Mouse (Mus musculus) liver, embryonic 15.5 days (tissue): ENCODE data around the gene Paqr3. TPM values are rescaled to one million over a fixed set of nuclear protein-coding genes. Genes with fewer than 3 reads are reported as not detected.

Experiments
- ATAC-seq: fragments of 200-750 bp; cut with Nextera tagmentation; 2 replicates; pipeline ENCODE4 v1.8.0; 2017; ENCODE audit warnings: moderate number of reproducible peaks, mild to moderate bottlenecking, moderate library complexity; ENCODE audit not compliant: insufficient read depth
- H3K27ac ChIP-seq: fragments of 300-500 bp; sonication (generic); replicated peaks from 2 replicates; pipeline ENCODE4 v1.5.1; 2015; ENCODE audit warnings: mild to moderate bottlenecking, inconsistent platforms
- H3K27me3 ChIP-seq: fragments of 300-500 bp; sonication (generic); 2 replicates; pipeline ENCODE4 v1.6.1; 2015; ENCODE audit warnings: mild to moderate bottlenecking, inconsistent platforms
- H3K36me3 ChIP-seq: fragments of 300-500 bp; sonication (generic); replicated peaks from 2 replicates; pipeline ENCODE4 v1.6.1; 2015; ENCODE audit warnings: moderate library complexity, mild to moderate bottlenecking, inconsistent platforms
- H3K4me1 ChIP-seq: fragments of 300-500 bp; sonication (generic); replicated peaks from 2 replicates; pipeline ENCODE4 v1.6.1; 2015; ENCODE audit warnings: inconsistent platforms
- H3K4me2 ChIP-seq: fragments of 300-500 bp; sonication (generic); 2 replicates; pipeline ENCODE4 v1.6.1; 2015; ENCODE audit warnings: moderate library complexity, mild to moderate bottlenecking, inconsistent platforms
- H3K4me3 ChIP-seq: fragments of 300-500 bp; sonication (generic); replicated peaks from 2 replicates; pipeline ENCODE4 v1.5.1; 2015; ENCODE audit warnings: mild to moderate bottlenecking, inconsistent platforms
- H3K9ac ChIP-seq: fragments of 300-500 bp; sonication (generic); 2 replicates; pipeline ENCODE4 v1.6.1; 2015; ENCODE audit warnings: moderate library complexity, mild to moderate bottlenecking, inconsistent platforms
- H3K9me3 ChIP-seq: fragments of 300-500 bp; sonication (generic); replicated peaks from 2 replicates; pipeline ENCODE4 v1.6.1; 2016; ENCODE audit warnings: inconsistent platforms
- WGBS: fragments of 180-500 bp; shearing (Covaris S2); methylation state at CpG from one replicate; pipeline ENCODE4 v1.1.7; 2015; ENCODE audit warnings: mixed read lengths; ENCODE audit not compliant: insufficient replicate concordance; 5-methylcytosine and 5-hydroxymethylcytosine counted together
- polyA plus RNA-seq: library from polyadenylated mRNA; unstranded; fragments of >200 nt; fragmentation: Nextera tagmentation; extraction: Ambion mirVana; gene quantifications from 2 replicates; pipeline ENCODE4 v1.2.1, GENCODE M21; 2015

Paqr3 gene
- polyA plus RNA-seq, 1 experiment from 2014 or later: 0.67 TPM

GRCm38 (mm10) chr5:97108333-97108732, 3.1 kb downstream of the Paqr3 start:
- H3K4me1 ChIP-seq: peaks cover 15% of the 10 kb centered on the region
- H3K36me3 ChIP-seq: no peaks in the 10 kb centered on the region
- H3K9me3 ChIP-seq: no peaks in the 10 kb centered on the region
- no peak for ATAC-seq
- WGBS: 70% methylated on average over 5 of the region's 5 CpGs
- H3K9ac ChIP-seq: no peak overlapping the region
- H3K4me2 ChIP-seq: no peak overlapping the region
- no peak overlapping the region for H3K4me3 ChIP-seq
- H3K27ac ChIP-seq: no peak overlapping the region
- peaks cover 20% of the 10 kb centered on the region for H3K27me3 ChIP-seq

DNA sequence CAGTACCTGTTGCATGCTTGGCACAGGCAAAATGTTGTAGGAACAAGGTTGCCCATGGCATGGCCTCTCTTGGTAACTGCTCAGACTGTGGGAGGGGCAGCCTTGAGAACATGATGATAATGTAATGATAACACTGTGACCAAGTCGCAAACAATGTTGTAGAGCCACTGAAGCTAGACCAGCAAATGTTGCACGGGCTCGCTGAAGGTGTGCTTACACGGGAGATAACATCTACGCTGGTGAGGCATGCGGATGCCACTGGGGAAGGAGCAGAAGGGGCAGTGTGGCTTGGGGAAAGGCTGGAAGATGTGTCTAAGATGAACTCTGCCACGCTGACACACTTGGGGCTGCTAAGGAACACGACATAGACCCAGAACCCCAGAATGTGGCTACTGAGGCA, 11.4 kb downstream of the Paqr3 start:
- no peak overlapping the region for H3K4me2 ChIP-seq
- no peaks in the 10 kb centered on the region for H3K36me3 ChIP-seq
- 78% methylated on average over 8 of the region's 8 CpGs for WGBS
- H3K4me1 ChIP-seq: no peaks in the 10 kb centered on the region
- H3K4me3 ChIP-seq: no peak overlapping the region
- no peaks in the 10 kb centered on the region for H3K27me3 ChIP-seq
- H3K27ac ChIP-seq: no peak overlapping the region
- no peaks in the 10 kb centered on the region for H3K9me3 ChIP-seq
- no peak overlapping the region for H3K9ac ChIP-seq
- no peak for ATAC-seq

DNA sequence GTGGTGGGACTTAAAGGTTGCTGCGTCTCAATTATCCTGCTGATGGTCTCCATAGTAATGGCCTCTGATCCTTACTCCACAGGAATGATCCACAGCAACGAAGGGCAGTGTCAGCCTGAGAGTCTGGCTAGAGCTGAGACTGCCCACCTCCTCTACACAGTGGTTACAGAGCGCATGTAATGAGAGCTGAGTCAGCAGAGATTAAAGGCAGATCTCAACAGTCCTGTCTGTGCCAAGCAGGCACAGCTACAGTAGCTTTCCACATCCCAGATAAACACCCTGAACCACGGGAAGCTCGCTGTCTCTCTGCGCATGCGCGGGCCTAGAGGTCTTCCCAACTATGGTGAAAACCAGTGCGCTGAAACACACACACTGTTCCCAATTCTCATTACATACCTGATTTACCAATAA, 13.8 kb downstream of the Paqr3 start:
- no peaks in the 10 kb centered on the region for H3K4me1 ChIP-seq
- WGBS: 64% methylated on average over 9 of the region's 9 CpGs
- no peak for ATAC-seq
- no peak overlapping the region for H3K4me3 ChIP-seq
- H3K9me3 ChIP-seq: no peaks in the 10 kb centered on the region
- no peak overlapping the region for H3K9ac ChIP-seq
- H3K27me3 ChIP-seq: no peaks in the 10 kb centered on the region
- no peak overlapping the region for H3K4me2 ChIP-seq
- H3K27ac ChIP-seq: no peak overlapping the region
- peaks cover 5% of the 10 kb centered on the region for H3K36me3 ChIP-seq

GRCm38 (mm10) chr5:97095335-97095734, 16.1 kb downstream of the Paqr3 start:
- WGBS: 44% methylated on average over 10 of the region's 13 CpGs
- H3K27me3 ChIP-seq: no peaks in the 10 kb centered on the region
- H3K4me3 ChIP-seq: no peak overlapping the region
- H3K9me3 ChIP-seq: no peaks in the 10 kb centered on the region
- H3K4me1 ChIP-seq: no peaks in the 10 kb centered on the region
- H3K4me2 ChIP-seq: no peak overlapping the region
- H3K36me3 ChIP-seq: peaks cover 22% of the 10 kb centered on the region
- no peak overlapping the region for H3K27ac ChIP-seq
- ATAC-seq: no peak
- H3K9ac ChIP-seq: no peak overlapping the region

DNA sequence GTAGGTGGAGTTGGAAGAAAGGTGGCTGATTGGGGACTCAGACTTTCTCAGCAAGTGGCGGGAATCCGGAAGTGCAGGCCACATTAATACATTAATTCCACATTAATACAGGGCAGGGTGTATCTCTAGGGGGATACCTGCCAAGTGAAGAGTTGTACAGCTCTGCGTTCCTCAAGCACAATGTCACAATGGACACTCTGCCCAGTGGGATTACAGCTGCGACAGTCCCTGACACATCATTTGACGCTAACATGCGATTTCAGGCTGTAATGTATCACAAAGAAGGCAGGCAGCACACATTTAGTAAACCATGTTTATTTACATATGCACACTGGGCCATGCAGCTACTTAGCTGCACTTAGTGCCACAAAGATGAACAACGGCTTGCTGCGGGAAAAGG, 18.4 kb downstream of the Paqr3 start:
- peaks cover 44% of the 10 kb centered on the region for H3K36me3 ChIP-seq
- H3K9ac ChIP-seq: no peak overlapping the region
- ATAC-seq: no peak
- no peaks in the 10 kb centered on the region for H3K27me3 ChIP-seq
- no peaks in the 10 kb centered on the region for H3K4me1 ChIP-seq
- no peak overlapping the region for H3K27ac ChIP-seq
- no peak overlapping the region for H3K4me3 ChIP-seq
- no peak overlapping the region for H3K4me2 ChIP-seq
- no peaks in the 10 kb centered on the region for H3K9me3 ChIP-seq
- 84% methylated on average over 8 of the region's 8 CpGs for WGBS

DNA sequence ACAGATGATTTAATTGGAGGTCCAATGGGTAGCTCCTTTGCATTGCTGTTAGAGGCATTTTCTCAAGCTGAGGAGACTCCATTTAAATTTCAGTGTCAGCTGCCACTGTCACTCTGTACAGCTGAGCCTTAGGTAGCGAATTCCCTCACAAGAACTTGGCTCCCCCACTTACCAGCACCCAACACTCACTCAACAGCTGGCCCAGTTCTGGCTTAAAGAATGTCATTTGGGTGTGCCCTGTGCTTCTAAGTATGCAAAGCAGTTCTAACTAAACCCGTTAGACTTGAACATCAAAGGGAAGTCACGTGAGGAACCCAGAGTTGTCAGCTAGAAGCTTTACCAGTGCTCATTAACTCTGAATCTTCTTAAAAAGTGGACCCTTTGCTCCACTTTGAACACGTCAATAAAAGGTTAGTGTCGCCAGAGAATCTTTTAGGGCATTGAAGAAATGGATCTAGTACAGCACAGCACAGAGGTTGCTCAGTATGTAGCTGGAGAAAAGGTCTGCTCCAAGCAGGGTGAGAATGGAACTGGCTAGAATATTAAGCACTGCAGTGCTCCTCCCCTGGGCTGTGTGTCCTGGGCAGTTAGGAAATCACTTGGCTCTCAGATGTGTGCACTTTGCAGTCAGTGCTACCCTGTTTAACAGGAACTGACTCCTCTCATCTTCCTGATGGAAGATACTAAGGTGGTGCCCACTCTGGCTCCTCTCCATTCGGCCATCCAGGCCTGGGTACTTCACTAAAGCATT, 21.2 kb downstream of the Paqr3 start:
- no peak for ATAC-seq
- Histone ChIP-seq H3K4me3 (no peak overlapping the region), H3K27ac (no peak overlapping the region)

GRCm38 (mm10) chr5:97089426-97089825, 22.0 kb downstream of the Paqr3 start:
- H3K9me3 ChIP-seq: no peaks in the 10 kb centered on the region
- no peaks in the 10 kb centered on the region for H3K4me1 ChIP-seq
- no peak overlapping the region for H3K4me3 ChIP-seq
- H3K27ac ChIP-seq: no peak overlapping the region
- WGBS: 94% methylated on average over 3 of the region's 3 CpGs
- H3K4me2 ChIP-seq: no peak overlapping the region
- no peak overlapping the region for H3K9ac ChIP-seq
- no peaks in the 10 kb centered on the region for H3K27me3 ChIP-seq
- no peak for ATAC-seq
- peaks cover 79% of the 10 kb centered on the region for H3K36me3 ChIP-seq

More for the DNA sequence above, 21.2 kb downstream of the Paqr3 start:
- H3K9ac ChIP-seq: no peak overlapping the region
- WGBS: 83% methylated on average over 6 of the region's 6 CpGs
- H3K9me3 ChIP-seq: no peaks in the 10 kb centered on the region
- peaks cover 71% of the 10 kb centered on the region for H3K36me3 ChIP-seq
- H3K4me2 ChIP-seq: no peak overlapping the region
- no peaks in the 10 kb centered on the region for H3K4me1 ChIP-seq
- H3K27me3 ChIP-seq: no peaks in the 10 kb centered on the region

GRCm38 (mm10) chr5:97088231-97088630, 23.2 kb downstream of the Paqr3 start:
- no peak overlapping the region for H3K4me3 ChIP-seq
- H3K4me2 ChIP-seq: no peak overlapping the region
- no peak for ATAC-seq
- WGBS: 69% methylated on average over 6 of the region's 6 CpGs
- peaks cover 91% of the 10 kb centered on the region for H3K36me3 ChIP-seq
- no peak overlapping the region for H3K9ac ChIP-seq
- no peaks in the 10 kb centered on the region for H3K4me1 ChIP-seq
- H3K27ac ChIP-seq: no peak overlapping the region
- H3K9me3 ChIP-seq: no peaks in the 10 kb centered on the region
- no peaks in the 10 kb centered on the region for H3K27me3 ChIP-seq

GRCm38 (mm10) chr5:97087746-97088145, 23.6 kb downstream of the Paqr3 start:
- no peak overlapping the region for H3K27ac ChIP-seq
- H3K9ac ChIP-seq: no peak overlapping the region
- no peaks in the 10 kb centered on the region for H3K9me3 ChIP-seq
- WGBS: 93% methylated on average over 16 of the region's 16 CpGs
- no peak for ATAC-seq
- H3K36me3 ChIP-seq: peaks cover 92% of the 10 kb centered on the region
- no peaks in the 10 kb centered on the region for H3K27me3 ChIP-seq
- H3K4me2 ChIP-seq: no peak overlapping the region
- no peaks in the 10 kb centered on the region for H3K4me1 ChIP-seq
- H3K4me3 ChIP-seq: no peak overlapping the region

GRCm38 (mm10) chr5:97087030-97087630, 24.3 kb downstream of the Paqr3 start:
- Histone ChIP-seq H3K4me3 (no peak overlapping the region), H3K9me3 (no peaks in the 10 kb centered on the region), H3K36me3 (peaks cover 92% of the 10 kb centered on the region), H3K9ac (no peak overlapping the region), H3K4me2 (no peak overlapping the region), H3K4me1 (no peaks in the 10 kb centered on the region), H3K27me3 (no peaks in the 10 kb centered on the region), H3K27ac (no peak overlapping the region)
- WGBS: 92% methylated on average over 24 of the region's 24 CpGs
- no peak for ATAC-seq

DNA sequence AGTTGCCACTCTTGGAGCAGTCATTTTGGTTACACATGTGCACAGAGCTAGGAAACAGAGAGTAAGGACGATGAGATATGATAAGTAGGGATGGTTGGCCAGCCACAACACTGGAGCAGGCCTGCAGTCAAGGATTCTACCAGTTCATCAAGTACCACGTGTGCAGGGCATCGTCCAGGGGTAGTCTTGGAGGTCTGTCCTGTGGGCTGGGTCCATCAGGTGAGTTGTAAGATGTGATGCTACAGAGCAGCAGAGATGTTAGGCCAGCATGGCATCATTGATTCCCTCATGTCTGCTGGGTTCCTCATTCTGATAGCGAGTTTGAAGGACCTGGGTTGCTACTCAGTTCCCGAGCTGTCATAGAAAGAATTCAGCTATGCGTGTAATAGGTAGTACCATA, 26.3 kb downstream of the Paqr3 start:
- Histone ChIP-seq H3K36me3 (peaks cover 96% of the 10 kb centered on the region), H3K27ac (no peak overlapping the region), H3K4me3 (no peak overlapping the region), H3K9ac (no peak overlapping the region), H3K4me1 (no peaks in the 10 kb centered on the region), H3K27me3 (no peaks in the 10 kb centered on the region), H3K9me3 (no peaks in the 10 kb centered on the region), H3K4me2 (no peak overlapping the region)
- WGBS: 91% methylated on average over 6 of the region's 6 CpGs
- ATAC-seq: no peak

DNA sequence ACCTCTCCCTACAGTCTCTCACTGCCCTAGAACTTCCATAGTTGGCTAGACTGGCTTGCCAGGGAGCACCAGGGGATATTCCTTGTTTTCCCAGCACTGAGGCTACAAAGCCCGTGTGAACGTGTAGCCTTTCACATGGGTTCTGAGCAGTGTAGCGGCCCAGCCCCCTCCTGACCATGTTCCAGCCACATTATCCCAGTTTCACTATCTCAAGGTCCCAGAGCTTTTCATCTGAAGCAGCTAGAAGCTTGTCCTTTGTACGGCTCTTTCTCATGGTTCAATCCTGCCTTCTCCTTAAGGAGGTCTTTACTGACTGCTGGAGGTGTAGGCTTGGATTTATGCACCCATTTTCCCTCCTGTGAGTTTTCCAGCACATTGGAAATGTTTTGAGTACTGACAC, 26.9 kb downstream of the Paqr3 start:
- no peak overlapping the region for H3K4me2 ChIP-seq
- H3K27ac ChIP-seq: no peak overlapping the region
- H3K4me3 ChIP-seq: no peak overlapping the region
- no peak overlapping the region for H3K9ac ChIP-seq
- WGBS: 87% methylated on average over 4 of the region's 4 CpGs
- ATAC-seq: no peak
- peaks cover 95% of the 10 kb centered on the region for H3K36me3 ChIP-seq
- no peaks in the 10 kb centered on the region for H3K27me3 ChIP-seq
- H3K4me1 ChIP-seq: no peaks in the 10 kb centered on the region
- H3K9me3 ChIP-seq: no peaks in the 10 kb centered on the region
